Mouse (Mus musculus): ENCODE measurements at regions not wholly inside any gene's neighbourhood (a gene's known extent, or its start where the extent isn't known, plus 50 kb on each side); places are given as distances from the start of the nearest gene placed in this dataset.

GRCm38 (mm10) chr13:63719351-63720207 is 95.5 kb upstream of the Ercc6l2 start:
- Histone ChIP-seq H3K36me3 (replicated peaks; ENCODE audit: low read length) (no peaks in the 10 kb centered on the region), H3K4me3 (replicated peaks) (no peak overlapping the region), H3K9me3 (no peaks in the 10 kb centered on the region), H3K4me1 (peaks cover 6% of the 10 kb centered on the region), H3K27me3 (replicated peaks) (peaks cover 9% of the 10 kb centered on the region)
- TF ChIP-seq GATA1 (IDR thresholded peaks at IDR 0.05; ENCODE audit: borderline replicate concordance, low read length) (no peak), FLI1 (IDR thresholded peaks at IDR 0.05; ENCODE audit: low read length) (no peak)

GRCm38 (mm10) chr13:63720610-63721009 is 94.4 kb upstream of the Ercc6l2 start:
- Histone ChIP-seq H3K9me3 (no peaks in the 10 kb centered on the region), H3K4me1 (peaks cover 6% of the 10 kb centered on the region), H3K27me3 (replicated peaks) (peaks cover 10% of the 10 kb centered on the region), H3K4me3 (replicated peaks) (no peak overlapping the region), H3K36me3 (replicated peaks; ENCODE audit: low read length) (no peaks in the 10 kb centered on the region)
- TF ChIP-seq GATA1 (IDR thresholded peaks at IDR 0.05; ENCODE audit: borderline replicate concordance, low read length): no peak
- no peak for TF ChIP-seq FLI1 (IDR thresholded peaks at IDR 0.05; ENCODE audit: low read length)

GRCm38 (mm10) chr13:63721011-63721625 is 93.9 kb upstream of the Ercc6l2 start:
- no peak overlapping the region for H3K4me3 ChIP-seq (replicated peaks)
- no peaks in the 10 kb centered on the region for H3K36me3 ChIP-seq (replicated peaks; ENCODE audit: low read length)
- no peaks in the 10 kb centered on the region for H3K9me3 ChIP-seq
- H3K4me1 ChIP-seq: peaks cover 6% of the 10 kb centered on the region
- no peak for TF ChIP-seq GATA1 (IDR thresholded peaks at IDR 0.05; ENCODE audit: borderline replicate concordance, low read length)
- no peak for TF ChIP-seq FLI1 (IDR thresholded peaks at IDR 0.05; ENCODE audit: low read length)
- H3K27me3 ChIP-seq (replicated peaks): peaks cover 10% of the 10 kb centered on the region

- TF ChIP-seq FLI1 (IDR thresholded peaks at IDR 0.05; ENCODE audit: low read length): no peak
- TF ChIP-seq GATA1 (IDR thresholded peaks at IDR 0.05; ENCODE audit: borderline replicate concordance, low read length): no peak
- no peak overlapping the region for H3K4me3 ChIP-seq (replicated peaks)
- H3K9me3 ChIP-seq: no peaks in the 10 kb centered on the region
- peaks cover 6% of the 10 kb centered on the region for H3K4me1 ChIP-seq
- peaks cover 8% of the 10 kb centered on the region for H3K27me3 ChIP-seq (replicated peaks)
- H3K36me3 ChIP-seq (replicated peaks; ENCODE audit: low read length): no peaks in the 10 kb centered on the region
Measured at GRCm38 (mm10) chr13:63724293-63724692, 90.7 kb upstream of the Ercc6l2 start.

- no peaks in the 10 kb centered on the region for H3K9me3 ChIP-seq
- H3K4me1 ChIP-seq: no peaks in the 10 kb centered on the region
- H3K36me3 ChIP-seq (replicated peaks; ENCODE audit: low read length): no peaks in the 10 kb centered on the region
- TF ChIP-seq FLI1 (IDR thresholded peaks at IDR 0.05; ENCODE audit: low read length): no peak
- no peak for TF ChIP-seq GATA1 (IDR thresholded peaks at IDR 0.05; ENCODE audit: borderline replicate concordance, low read length)
- H3K27me3 ChIP-seq (replicated peaks): peaks cover 8% of the 10 kb centered on the region
- H3K4me3 ChIP-seq (replicated peaks): no peak overlapping the region
Measured at GRCm38 (mm10) chr13:63724843-63725582, 90.0 kb upstream of the Ercc6l2 start.

- Histone ChIP-seq H3K9me3 (no peaks in the 10 kb centered on the region), H3K4me3 (replicated peaks) (no peak overlapping the region), H3K4me1 (no peaks in the 10 kb centered on the region), H3K36me3 (replicated peaks; ENCODE audit: low read length) (no peaks in the 10 kb centered on the region), H3K27me3 (replicated peaks) (peaks cover 7% of the 10 kb centered on the region)
- no peak for TF ChIP-seq FLI1 (IDR thresholded peaks at IDR 0.05; ENCODE audit: low read length)
- no peak for TF ChIP-seq GATA1 (IDR thresholded peaks at IDR 0.05; ENCODE audit: borderline replicate concordance, low read length)
Measured at GRCm38 (mm10) chr13:63726035-63726434, 89.0 kb upstream of the Ercc6l2 start.

GRCm38 (mm10) chr13:63726509-63726908 is 88.5 kb upstream of the Ercc6l2 start:
- Histone ChIP-seq H3K36me3 (replicated peaks; ENCODE audit: low read length) (no peaks in the 10 kb centered on the region), H3K4me3 (replicated peaks) (no peak overlapping the region), H3K4me1 (no peaks in the 10 kb centered on the region), H3K27me3 (replicated peaks) (peaks cover 4% of the 10 kb centered on the region), H3K9me3 (no peaks in the 10 kb centered on the region)
- TF ChIP-seq GATA1 (IDR thresholded peaks at IDR 0.05; ENCODE audit: borderline replicate concordance, low read length) (no peak), FLI1 (IDR thresholded peaks at IDR 0.05; ENCODE audit: low read length) (no peak)

GRCm38 (mm10) chr13:63735739-63736138 is 79.3 kb upstream of the Ercc6l2 start:
- Histone ChIP-seq H3K9me3 (peaks cover 16% of the 10 kb centered on the region), H3K4me3 (replicated peaks) (no peak overlapping the region), H3K4me1 (no peaks in the 10 kb centered on the region), H3K36me3 (replicated peaks; ENCODE audit: low read length) (no peaks in the 10 kb centered on the region), H3K27me3 (replicated peaks) (peaks cover 2% of the 10 kb centered on the region)
- TF ChIP-seq GATA1 (IDR thresholded peaks at IDR 0.05; ENCODE audit: borderline replicate concordance, low read length): no peak
- no peak for TF ChIP-seq FLI1 (IDR thresholded peaks at IDR 0.05; ENCODE audit: low read length)

GRCm38 (mm10) chr13:63741879-63742278 is 73.2 kb upstream of the Ercc6l2 start:
- H3K4me1 ChIP-seq: no peaks in the 10 kb centered on the region
- H3K36me3 ChIP-seq (replicated peaks; ENCODE audit: low read length): no peaks in the 10 kb centered on the region
- no peak for TF ChIP-seq FLI1 (IDR thresholded peaks at IDR 0.05; ENCODE audit: low read length)
- TF ChIP-seq GATA1 (IDR thresholded peaks at IDR 0.05; ENCODE audit: borderline replicate concordance, low read length): no peak
- H3K27me3 ChIP-seq (replicated peaks): no peaks in the 10 kb centered on the region
- H3K4me3 ChIP-seq (replicated peaks): no peak overlapping the region
- H3K9me3 ChIP-seq: peaks cover 13% of the 10 kb centered on the region
